Mouse (Mus musculus) liver, adult 2 months (tissue): ENCODE measurements around the gene Gm21972. TPM values are rescaled to one million over a fixed set of nuclear protein-coding genes. Genes with fewer than 3 reads are reported as not detected.

Source experiments
- DNase-seq: peaks from one replicate; pipeline ENCODE4 v3.0.0-alpha.2; 2011; ENCODE audit warnings: low read depth, low spot score; ENCODE audit errors: extremely low read depth
- H3K27ac ChIP-seq: fragments of 200-500 bp; replicated peaks from 2 replicates; pipeline ENCODE4 v1.5.1; 2012; ENCODE audit warnings: low read depth, mild to moderate bottlenecking, control low read depth, inconsistent platforms, low read length; ENCODE audit not compliant: insufficient read depth
- H3K27me3 ChIP-seq: fragments of 200-500 bp; 2 replicates; pipeline ENCODE4 v1.6.1; 2012; ENCODE audit warnings: mild to moderate bottlenecking, moderate library complexity, low read length, inconsistent platforms; ENCODE audit not compliant: control insufficient read depth, insufficient read depth
- H3K36me3 ChIP-seq: fragments of 200-500 bp; 2 replicates; pipeline ENCODE4 v1.6.1; 2012; ENCODE audit warnings: low read length, inconsistent platforms; ENCODE audit not compliant: control insufficient read depth, insufficient read depth
- H3K4me1 ChIP-seq: fragments of 200-500 bp; 2 replicates; pipeline ENCODE4 v1.6.1; 2011; ENCODE audit warnings: low read length; ENCODE audit not compliant: control insufficient read depth, insufficient read depth
- H3K4me3 ChIP-seq: fragments of 200-500 bp; 2 replicates; pipeline ENCODE4 v1.5.1; 2011; ENCODE audit warnings: low read depth, mild to moderate bottlenecking, control low read depth, low read length, moderate library complexity; ENCODE audit not compliant: insufficient read depth
- H3K79me2 ChIP-seq: fragments of 200-500 bp; 2 replicates; pipeline ENCODE4 v1.6.1; 2012; ENCODE audit warnings: inconsistent platforms, mild to moderate bottlenecking, low read length, moderate library complexity; ENCODE audit not compliant: control insufficient read depth, insufficient read depth
- H3K9ac ChIP-seq: fragments of 200-500 bp; 2 replicates; pipeline ENCODE4 v1.6.1; 2012; ENCODE audit warnings: low read depth, mild to moderate bottlenecking, control low read depth, inconsistent platforms, low read length
- CTCF ChIP-seq: fragments of 200-500 bp; IDR thresholded peaks from 2 replicates; pipeline ENCODE4 v1.5.1; 2011; ENCODE audit warnings: low read depth, low read length, control low read depth
- POLR2A ChIP-seq: fragments of 200-500 bp; IDR thresholded peaks from 2 replicates; pipeline ENCODE4 v1.6.1; 2011; ENCODE audit warnings: low read length, control low read depth; ENCODE audit not compliant: insufficient read depth; ENCODE audit errors: extremely low read depth
- WGBS: fragments of 180-500 bp; shearing (Covaris S2); methylation state at CpG from one replicate; pipeline ENCODE4 v1.1.7; 2018; 5-methylcytosine and 5-hydroxymethylcytosine counted together
- polyA plus RNA-seq: library from polyadenylated mRNA; depleted of rRNA; stranded (reverse); fragments of >200 nt; gene quantifications from 2 replicates; pipeline ENCODE4 v1.2.3, GENCODE M21; 2012
- total RNA-seq: library from RNA; depleted of rRNA; stranded (reverse); fragments of >200 nt; gene quantifications from 2 replicates; pipeline ENCODE4 v1.2.3, GENCODE M21; 2014

Gene Gm21972
- total and polyA plus RNA-seq, 2 experiments, result not detected

DNA sequence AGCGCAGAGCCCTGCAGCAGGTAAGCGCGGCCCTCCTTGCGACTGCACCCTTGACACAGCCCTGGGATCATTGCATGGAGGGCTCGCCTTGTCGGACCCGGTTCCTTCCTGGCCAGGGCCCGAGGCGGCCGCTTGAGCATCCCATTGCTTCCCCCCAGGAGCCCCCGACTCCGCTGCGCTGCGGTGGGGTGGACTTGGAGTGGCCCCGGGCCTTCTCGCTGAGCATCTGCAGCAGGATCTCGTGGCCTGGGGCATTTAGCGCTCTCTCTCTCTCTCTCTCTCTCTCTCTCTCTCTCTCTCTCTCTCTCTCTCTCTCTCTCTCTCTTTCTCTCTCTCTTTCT lies 21.4 kb downstream of the Gm21972 start:
- DNase-seq, result no peak
- H3K27ac ChIP-seq, result no peak overlapping the region
- no peak for TF ChIP-seq POLR2A
- TF ChIP-seq CTCF, result no peak
- peaks cover 8% of the 10 kb centered on the region; the same call in 1 of the 2 replicates for H3K4me1 ChIP-seq
- H3K79me2 ChIP-seq, result no peaks in the 10 kb centered on the region
- no peaks in the 10 kb centered on the region for H3K36me3 ChIP-seq
- peak overlapping the region; percentile 83 for H3K4me3 ChIP-seq
- H3K27me3 ChIP-seq, result no peaks in the 10 kb centered on the region
- under 1% methylated on average over 18 of the region's 18 CpGs for WGBS
- H3K9ac ChIP-seq, result peak overlapping the region; percentile 78

DNA sequence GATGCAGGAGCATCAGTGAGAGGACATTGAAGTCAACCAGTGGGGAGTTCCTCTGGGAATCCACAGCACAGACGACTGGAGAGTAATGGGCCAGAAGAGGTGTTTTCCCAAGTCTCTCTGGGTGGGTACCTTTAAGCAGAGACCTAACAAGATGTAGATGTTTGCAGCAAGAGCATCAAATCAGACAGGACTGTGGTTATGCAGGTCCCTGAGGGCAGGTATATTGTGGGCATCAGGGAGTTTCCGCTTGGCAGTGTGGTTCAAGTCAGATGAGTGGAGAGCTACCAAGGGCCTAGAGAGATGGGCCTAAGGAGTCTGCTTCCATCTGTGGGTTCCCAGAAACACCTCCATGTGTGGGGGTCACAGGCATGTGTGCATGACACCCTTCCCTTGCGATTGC lies 22.6 kb downstream of the Gm21972 start:
- no peak overlapping the region for H3K4me3 ChIP-seq
- no peak for TF ChIP-seq CTCF
- no peak for TF ChIP-seq POLR2A
- no peaks in the 10 kb centered on the region; the same call in 1 of the 2 replicates for H3K36me3 ChIP-seq
- H3K27me3 ChIP-seq, result no peaks in the 10 kb centered on the region
- no peak overlapping the region for H3K9ac ChIP-seq
- DNase-seq, result no peak
- H3K79me2 ChIP-seq, result no peaks in the 10 kb centered on the region
- WGBS, result 83% methylated on average over 3 of the region's 3 CpGs
- H3K27ac ChIP-seq, result no peak overlapping the region
- H3K4me1 ChIP-seq, result peaks cover 8% of the 10 kb centered on the region; the same call in 1 of the 2 replicates

DNA sequence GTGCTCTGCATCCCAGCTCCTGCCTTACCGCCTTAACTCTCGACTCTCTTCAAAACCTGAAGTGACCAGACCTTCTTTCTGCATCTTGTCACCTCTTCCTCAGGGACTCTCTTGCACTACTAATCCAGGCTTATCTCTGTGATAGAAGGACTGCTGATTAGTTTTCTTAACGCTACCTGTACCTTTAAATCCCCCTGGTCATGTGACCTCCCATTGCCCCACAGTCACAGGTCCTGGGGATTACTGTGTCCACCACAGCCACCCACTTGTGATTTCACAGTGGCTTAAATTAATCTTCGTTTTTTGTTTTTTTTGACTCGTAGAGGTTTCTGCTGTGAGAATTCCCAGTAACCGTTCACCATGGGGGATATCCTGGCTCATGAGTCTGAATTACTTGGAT lies 23.2 kb downstream of the Gm21972 start:
- Histone ChIP-seq H3K27ac (no peak overlapping the region), H3K4me1 (peaks cover 8% of the 10 kb centered on the region; the same call in 1 of the 2 replicates), H3K27me3 (no peaks in the 10 kb centered on the region), H3K79me2 (no peaks in the 10 kb centered on the region), H3K4me3 (no peak overlapping the region), H3K36me3 (no peaks in the 10 kb centered on the region; the same call in 1 of the 2 replicates), H3K9ac (no peak overlapping the region)
- no peak for TF ChIP-seq CTCF
- no peak for TF ChIP-seq POLR2A
- DNase-seq, result no peak
- 92% methylated on average over 6 of the region's 6 CpGs for WGBS

DNA sequence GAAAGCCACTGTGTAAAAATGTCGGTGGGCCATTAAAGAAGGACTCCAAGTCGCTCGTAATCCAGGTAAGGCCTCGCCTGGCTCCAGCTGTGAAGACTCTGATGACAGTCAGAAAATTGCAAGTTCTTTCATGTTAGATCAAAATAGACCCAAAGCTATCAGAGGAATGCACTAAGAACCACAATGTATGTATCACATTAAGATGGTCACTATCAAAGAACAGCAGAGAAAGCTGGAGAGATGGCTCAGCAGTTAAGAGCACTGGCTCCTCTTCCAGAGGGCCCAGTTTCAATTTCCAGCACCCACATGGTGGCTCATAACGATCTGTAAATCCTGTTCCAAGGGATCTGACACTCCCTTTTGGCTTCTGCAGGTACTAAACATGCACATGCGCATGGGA lies 26.6 kb downstream of the Gm21972 start:
- TF ChIP-seq POLR2A, result no peak
- TF ChIP-seq CTCF, result no peak
- Histone ChIP-seq H3K4me1 (0 out of 2 replicates have a peak, but pooled peaks cover 4% of the 10 kb centered on the region), H3K79me2 (no peaks in the 10 kb centered on the region), H3K9ac (no peak overlapping the region), H3K4me3 (no peak overlapping the region), H3K36me3 (peaks cover 3% of the 10 kb centered on the region; the same call in 1 of the 2 replicates), H3K27ac (no peak overlapping the region), H3K27me3 (no peaks in the 10 kb centered on the region)
- DNase-seq, result no peak
- 93% methylated on average over 6 of the region's 6 CpGs for WGBS

DNA sequence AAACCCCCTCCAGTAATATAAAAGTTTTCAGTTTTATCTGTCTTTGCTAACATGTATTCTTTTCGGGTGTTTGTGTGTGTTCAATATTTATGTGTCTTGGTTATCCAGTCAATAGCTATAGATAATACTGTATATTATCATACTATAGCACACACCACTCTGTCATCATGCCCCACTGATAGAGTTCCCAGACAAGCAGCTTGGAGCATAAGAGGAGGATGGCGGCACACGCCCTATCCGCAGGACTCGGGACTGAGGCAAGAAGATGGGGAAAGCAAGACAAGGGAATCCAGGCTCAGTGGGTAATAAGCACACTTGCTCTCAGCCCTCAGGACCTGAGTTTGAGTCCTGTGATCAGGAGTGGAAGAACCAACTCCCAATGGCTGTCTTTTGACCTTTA lies 27.0 kb downstream of the Gm21972 start:
- Histone ChIP-seq H3K27ac (no peak overlapping the region), H3K4me3 (no peak overlapping the region), H3K27me3 (no peaks in the 10 kb centered on the region), H3K36me3 (peaks cover 3% of the 10 kb centered on the region; the same call in 1 of the 2 replicates), H3K9ac (no peak overlapping the region), H3K79me2 (no peaks in the 10 kb centered on the region), H3K4me1 (0 out of 2 replicates have a peak, but pooled peaks cover 1% of the 10 kb centered on the region)
- DNase-seq, result no peak
- WGBS, result 97% methylated on average over 5 of the region's 5 CpGs
- TF ChIP-seq POLR2A (no peak), CTCF (no peak)

DNA sequence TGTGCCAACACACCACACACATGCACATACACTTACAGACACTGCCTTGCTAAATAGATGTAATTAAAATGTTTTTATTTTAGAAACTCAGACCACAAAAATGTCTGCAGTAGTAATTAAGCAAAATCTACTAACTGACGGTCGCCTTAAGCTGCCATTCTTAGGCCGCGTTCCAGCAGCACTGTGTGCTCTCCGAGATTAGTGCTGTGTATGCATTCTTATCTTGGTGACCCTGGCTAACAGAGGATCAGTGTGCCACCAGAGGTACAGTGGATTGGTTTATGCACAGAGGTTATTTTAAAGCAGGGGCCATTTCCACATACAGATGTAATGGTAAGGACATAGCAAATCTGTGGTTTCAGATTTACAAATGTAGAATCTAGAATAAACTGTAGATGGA lies 27.6 kb downstream of the Gm21972 start:
- whole genome bisulfite sequencing, result 96% methylated on average over 5 of the region's 5 CpGs
- Histone ChIP-seq H3K4me1 (no peaks in the 10 kb centered on the region), H3K79me2 (no peaks in the 10 kb centered on the region), H3K27ac (no peak overlapping the region), H3K36me3 (peaks cover 3% of the 10 kb centered on the region; the same call in 1 of the 2 replicates), H3K27me3 (no peaks in the 10 kb centered on the region), H3K4me3 (no peak overlapping the region), H3K9ac (no peak overlapping the region)
- no peak for DNase-seq
- TF ChIP-seq POLR2A (no peak), CTCF (no peak)
